Mouse (Mus musculus): ENCODE results near the gene Sox21. TPM values are rescaled to one million over a fixed set of nuclear protein-coding genes. Genes with fewer than 3 reads are reported as not detected.

Sox21 gene
- total RNA-seq, 2 experiments from 2014 or later: 0.11 to 0.17 TPM

DNA sequence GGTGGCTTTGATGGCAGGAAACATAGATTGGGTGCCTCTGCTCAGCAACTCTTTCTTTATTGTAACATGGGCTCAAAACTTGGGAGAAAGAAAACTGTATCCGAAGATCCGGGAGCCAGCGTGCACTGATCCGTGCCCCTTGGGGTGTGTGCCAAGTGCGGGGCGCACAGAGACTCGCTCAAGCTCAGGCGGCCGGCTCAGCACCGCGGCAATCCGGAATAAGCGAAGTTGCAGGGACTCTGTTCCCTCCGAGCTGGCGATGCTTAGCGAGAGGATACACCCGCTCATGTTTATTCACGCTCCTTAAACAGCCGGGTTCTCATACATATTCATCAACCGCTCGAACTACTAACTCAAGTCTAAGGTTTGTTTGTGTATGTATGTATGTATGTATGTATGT lies 10.9 kb downstream of the Sox21 start:
- DNase-seq (ENCODE audit: low spot score in 2 of 2): no peak

DNA sequence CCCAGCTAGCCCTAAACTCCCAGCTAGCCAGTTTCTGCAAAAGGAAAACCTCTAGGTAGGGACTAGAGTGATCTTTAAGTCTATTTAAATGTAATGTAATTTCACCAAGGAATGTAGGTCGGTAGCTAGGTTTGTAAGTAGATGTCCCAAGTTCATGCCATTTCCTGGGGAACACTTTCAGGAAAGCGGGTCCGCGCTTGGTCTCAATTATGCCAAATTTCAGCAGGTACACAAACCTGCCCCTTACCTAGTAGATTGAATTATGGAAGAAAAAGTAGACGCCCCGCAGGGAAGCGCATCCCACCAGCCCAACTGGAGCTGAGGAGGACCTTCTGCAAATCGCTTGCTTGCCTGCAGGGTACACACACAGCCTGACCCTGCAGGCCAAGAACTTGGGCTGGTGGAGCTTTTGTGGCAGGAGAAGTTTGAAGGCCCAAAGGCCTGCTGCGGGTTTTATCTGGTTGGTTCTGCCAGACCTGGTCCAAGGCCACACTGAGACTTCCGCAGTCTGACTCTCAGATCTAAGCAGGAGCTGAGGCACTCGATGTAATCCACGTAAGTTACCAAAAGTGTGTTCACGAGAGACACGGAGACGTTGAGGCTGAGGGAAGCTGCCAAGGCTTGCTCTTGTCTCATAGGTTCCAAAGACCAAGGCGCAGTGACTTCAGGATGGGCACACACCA lies 11.6 kb downstream of the Sox21 start:
- no peak for DNase-seq (ENCODE audit: low spot score in 2 of 2)

DNA sequence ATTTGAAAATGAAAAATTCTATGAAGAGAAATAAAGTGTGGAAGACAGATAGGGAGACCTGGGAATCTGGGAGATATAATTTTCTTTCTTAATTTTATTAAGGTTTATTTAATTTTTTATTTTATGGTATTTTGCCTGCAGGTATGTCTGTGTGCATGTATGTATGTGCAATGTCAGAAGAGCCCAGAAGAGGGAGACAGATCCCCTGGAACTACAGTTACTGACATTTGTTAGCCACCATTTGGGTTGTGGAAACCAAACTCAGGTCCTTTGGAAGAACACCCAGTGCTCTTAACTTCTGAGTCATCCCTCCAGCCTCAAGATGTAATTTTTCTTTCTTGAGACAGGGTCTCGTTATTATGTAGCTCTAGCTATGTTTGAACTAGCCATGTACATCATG lies 15.9 kb downstream of the Sox21 start:
- no peak for DNase-seq (ENCODE audit: low spot score in 2 of 2)

DNA sequence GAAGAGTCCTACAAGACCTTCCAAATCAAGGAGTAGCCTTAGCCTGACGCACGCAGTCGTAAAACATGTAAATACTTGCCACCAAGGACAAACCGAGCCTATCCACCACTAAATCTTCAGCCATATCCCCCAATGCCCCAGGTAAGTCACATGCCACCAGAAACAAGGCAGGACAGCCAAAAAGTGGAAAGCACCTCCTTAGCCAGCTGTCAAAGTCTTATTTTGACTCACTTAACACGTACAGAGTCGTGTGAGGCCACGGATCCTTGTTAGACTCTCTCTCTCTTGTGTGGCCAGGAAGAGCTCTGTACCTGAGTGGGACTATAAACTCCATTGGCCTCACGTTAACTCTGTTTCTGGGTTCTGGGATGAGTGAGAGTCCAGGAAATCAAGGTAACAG lies 20.0 kb downstream of the Sox21 start:
- no peak for DNase-seq (ENCODE audit: low spot score in 2 of 2)

DNA sequence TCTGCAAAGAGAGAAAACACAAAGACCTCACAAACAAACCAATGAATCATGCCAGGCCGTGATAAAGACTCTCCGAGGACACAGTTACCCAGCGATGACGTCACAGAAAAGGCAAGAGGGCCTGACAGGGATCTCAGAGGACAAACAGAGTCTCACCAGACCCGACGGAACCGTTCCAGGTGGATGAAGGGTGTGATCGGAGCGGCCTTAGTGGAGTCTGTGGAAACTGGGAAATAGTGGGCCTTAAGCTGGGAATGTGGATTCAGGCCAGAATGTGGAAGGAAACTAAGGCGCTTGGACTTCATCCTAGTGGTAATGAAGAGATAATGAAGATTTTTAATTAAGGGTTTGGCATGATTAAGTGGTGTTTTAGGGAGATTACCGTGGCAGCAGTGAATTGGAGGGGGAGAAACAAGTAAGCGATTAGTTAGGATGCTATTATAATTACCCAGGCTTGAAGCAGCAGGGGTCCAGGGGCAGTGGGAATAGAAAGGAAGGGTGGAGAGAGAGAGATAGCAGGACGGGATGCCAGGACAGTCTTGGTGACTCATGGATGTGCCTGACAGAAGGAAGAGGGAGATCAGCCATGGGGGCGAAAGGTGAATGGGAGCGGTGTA lies 24.5 kb downstream of the Sox21 start:
- DNase-seq (ENCODE audit: low spot score in 2 of 2): no peak

DNA sequence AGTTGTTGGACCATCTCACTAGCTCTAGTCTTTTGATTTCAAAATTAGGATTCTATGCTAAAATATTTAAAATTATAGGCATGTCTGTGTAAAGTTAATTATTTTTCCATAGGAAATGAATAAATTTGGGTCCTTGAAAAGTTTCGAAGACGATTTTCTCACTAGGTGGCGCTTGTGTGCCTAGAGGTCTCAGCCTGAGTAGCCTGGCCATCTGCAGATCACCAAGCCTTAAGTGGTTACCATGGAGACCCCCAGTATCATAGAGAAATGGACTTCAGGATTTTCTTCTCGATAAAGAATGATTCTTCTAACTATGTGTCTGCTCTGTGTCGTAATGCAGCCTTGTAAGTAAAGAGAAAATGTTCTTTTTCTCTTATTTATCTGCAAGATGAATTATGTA lies 27.2 kb downstream of the Sox21 start:
- DNase-seq (ENCODE audit: low spot score in 2 of 2): no peak

DNA sequence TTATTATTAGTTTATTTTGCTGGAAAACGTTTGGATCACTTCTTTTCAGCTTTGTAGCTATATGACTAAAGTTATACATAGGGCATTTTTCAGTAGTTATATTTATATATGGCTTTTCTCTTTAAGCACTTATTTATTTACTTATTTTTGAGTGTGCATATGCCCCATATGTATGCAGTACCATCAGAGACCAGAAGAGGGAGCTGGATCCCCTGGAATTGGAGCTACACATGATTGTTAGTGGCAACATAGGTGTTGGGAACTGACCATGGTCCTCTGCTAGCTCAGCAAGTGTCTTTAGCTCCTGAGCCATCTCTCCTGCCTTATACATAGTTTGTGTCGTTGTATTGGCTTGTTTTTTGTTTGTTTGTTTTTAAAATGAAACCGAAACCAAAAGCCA lies 29.5 kb downstream of the Sox21 start:
- no peak for DNase-seq (ENCODE audit: low spot score in 2 of 2)

DNA sequence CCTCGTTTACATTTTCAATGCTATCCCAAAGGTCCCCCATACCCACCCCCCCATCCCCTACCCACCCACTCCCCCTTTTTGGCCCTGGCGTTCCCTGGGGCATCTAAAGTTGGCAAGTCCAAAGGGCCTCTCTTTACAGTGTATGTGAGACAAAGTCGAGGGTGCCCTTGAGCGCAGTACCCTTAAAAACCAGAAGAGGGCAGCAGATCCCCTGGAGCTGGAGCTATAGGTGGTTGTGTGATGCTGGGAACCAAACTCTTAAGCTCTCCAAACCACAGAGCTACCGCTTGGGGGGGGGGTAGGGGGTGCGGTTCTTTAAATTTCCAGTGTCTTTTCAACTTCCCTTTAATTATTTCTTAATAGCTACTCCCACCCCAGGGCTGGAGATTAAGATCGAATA lies 33.8 kb downstream of the Sox21 start:
- no peak for DNase-seq (ENCODE audit: low spot score in 2 of 2)

DNA sequence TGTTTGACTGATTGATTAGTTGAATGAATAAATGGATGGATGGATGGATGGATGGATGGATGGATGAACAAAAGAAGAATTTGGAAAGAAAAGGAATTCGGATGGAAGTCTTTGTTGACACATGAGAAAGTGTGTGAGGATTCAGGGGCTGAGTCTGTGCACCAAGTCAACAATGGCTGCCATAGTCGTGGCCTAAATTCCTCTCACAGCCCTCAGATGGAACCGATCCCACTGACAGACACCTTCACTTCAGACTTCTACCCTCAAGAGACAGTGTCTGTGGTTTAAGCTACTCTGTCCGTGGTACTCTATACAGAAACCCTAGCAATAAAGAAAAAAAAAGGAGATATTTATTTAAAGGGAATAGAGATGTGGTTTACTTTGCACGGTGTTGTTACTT lies 34.8 kb downstream of the Sox21 start:
- no peak for DNase-seq (ENCODE audit: low spot score in 2 of 2)

DNA sequence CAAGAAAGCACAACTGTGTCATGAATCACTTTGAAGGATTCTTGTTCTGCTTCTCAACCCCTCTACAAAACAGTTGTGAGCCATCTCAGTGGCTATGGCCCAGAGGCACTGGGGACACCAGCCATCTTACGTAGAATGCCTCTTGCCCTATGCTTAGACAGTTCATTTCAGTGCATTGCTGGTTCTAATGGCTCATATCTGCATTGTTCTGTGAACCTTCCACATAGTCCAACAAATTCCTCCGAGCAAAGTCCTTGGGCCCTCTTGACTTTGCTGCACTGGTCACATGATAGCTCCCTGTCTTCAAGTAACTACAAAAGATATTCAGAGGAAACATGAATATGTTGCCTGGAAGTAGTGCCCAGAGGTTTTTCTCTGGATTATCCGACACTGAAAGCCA lies 36.1 kb downstream of the Sox21 start:
- no peak for DNase-seq (ENCODE audit: low spot score in 2 of 2)

DNA sequence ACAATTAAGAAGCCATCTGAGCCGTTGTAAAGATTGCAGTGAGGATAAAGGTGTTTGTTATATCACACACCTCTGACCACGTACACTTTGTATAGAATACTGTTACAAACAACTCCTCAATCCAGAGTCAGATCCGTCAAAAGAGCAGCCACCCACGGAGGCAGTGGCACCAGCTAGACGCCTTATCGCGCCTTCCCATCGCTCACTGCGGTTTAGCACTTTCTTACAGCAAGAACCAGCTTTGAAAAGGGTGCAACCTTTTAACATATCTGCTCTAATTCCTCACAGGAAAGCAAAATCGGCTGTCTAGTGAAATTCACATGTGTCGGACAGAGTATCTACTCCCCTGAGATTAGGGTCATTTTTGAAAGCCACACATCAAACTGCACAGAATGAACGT lies 39.8 kb downstream of the Sox21 start:
- DNase-seq (ENCODE audit: low spot score in 2 of 2): no peak

DNA sequence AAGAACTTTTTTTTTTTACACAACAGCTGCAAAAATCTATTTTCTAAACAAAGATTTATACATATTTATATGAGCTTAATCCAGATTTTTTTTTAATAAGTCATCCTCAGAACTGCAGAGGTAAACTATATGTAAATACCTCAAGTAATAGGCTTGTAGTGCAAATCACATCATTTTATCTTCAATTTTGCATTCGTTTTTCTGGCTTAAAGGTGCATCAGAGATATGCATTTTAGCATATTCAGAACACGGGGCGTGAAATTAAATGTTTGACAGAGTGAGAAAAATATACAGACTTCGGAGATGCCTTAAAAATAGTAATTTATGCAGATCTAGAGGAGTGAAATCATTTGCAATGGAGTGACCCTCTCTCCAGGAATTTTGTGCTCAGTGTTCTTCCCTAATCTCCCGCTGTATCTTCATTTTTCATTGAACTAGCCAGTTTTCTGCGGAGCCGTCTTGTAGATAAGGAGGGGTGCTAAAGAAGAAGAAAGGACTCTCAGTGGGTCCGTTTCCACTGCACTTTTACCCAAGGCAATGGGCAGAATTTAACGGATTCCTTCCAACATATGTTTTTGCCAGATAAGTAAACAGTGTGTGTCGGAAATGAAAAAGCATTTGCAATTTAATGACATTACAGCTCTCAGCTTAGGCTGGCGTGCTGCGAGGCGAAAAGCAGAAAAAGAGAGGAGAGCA lies 42.5 kb downstream of the Sox21 start:
- DNase-seq (ENCODE audit: low spot score in 2 of 2): no peak

DNA sequence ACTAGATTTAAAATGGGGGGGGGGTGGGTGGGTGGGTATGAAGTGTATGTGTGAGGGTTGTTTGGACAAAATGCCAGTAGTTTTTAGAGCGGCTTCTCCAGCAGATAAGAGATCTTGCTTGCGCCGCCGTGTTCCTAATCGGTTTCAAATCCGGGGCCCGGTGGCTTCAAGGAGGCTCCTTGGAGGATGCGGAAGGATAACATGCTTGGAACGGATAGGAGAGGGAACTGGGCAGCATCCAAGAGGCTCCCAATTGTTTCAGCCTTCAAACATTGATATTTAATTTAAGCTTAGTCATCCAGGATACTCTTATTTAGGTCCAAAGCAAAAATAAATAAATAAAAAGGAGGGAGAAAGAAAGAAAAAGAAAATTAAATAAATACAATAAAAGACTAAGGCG lies 43.2 kb downstream of the Sox21 start:
- DNase-seq (ENCODE audit: low spot score in 2 of 2): no peak

DNA sequence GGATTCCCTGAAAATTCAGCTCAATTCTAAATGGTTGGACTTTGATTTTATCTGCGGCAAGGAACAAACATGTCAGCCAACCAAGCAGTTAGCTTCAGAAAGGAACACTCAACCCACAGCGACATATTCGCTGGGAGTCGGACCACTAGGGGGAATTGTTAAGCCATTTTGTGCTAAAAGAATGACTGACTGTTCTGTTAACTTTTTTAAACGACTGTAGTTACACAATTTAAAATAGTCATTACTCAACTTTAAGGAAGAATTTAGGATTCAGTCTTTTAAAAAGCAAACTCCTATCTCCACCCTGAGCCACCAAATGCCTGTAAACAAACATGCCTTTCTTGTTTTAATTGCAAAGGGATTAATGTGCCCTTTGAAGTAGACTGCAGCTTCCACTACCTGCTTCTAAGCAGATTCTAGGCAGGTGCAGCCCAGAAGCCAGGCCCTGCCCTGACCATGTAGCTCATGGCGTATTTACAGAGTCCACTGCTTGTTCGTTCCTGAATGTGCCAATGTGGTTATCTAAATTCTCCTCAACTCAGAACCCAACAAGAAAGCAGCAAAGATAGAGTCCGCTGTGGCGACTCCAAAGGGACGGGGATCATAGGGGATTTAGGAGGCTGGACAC lies 43.7 kb downstream of the Sox21 start:
- DNase-seq (ENCODE audit: low spot score in 2 of 2): no peak

DNA sequence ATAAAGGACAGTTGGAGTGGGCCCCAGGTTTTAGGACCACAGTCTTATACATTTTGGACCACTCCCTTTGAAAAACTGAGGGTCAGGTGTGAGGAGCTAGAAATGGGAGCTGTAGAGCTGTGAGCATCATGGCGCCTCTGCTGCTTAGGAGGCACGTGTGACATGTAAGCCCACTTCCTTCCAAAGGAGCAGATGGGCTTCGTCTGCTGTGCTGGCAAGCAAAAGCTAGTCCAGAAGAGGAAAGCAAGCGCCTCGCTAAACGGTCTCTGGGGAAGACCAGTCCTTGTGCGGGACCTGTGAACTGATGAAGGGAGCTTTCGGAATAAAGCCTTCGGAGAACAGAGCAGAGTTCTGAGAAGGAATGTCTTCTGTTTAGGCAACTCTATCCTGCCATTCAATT lies 45.4 kb downstream of the Sox21 start:
- DNase-seq (ENCODE audit: low spot score in 2 of 2): no peak

Small RNA genes lying within 50 kb of the gene (microRNA-seq; reads per million reads assigned to microRNA genes)
- gene Mir6241: not detected

Other genes with a start within 250 kb of the Sox21 start
- under 1 TPM in 1 of 2 experiments, not detected in 1; 0.11 TPM for gene Dct, start 184.8 kb downstream of the Sox21 start, total RNA-seq (2021)
- gene Tgds, start 104.3 kb downstream of the Sox21 start, total RNA-seq (2021): 10 to 100 TPM; 28.6 to 31.1 TPM
- 10 to 100 TPM; 30.7 to 31.3 TPM for gene Gpr180, start 99.9 kb downstream of the Sox21 start, total RNA-seq (2021)
- gene Gm9376, start 29.9 kb upstream of the Sox21 start, total RNA-seq (2021): not detected

Measured in adrenal gland, postnatal 4 days (tissue).